Mouse (Mus musculus): Measurements from ENCODE around the gene Sf3a1. TPM values are rescaled to one million over a fixed set of nuclear protein-coding genes. Genes with fewer than 3 reads are reported as not detected.

Sf3a1 gene
- total RNA-seq, 2 experiments from 2014 or later: 61.3 to 65.3 TPM

- intact Hi-C loops (cut with DNase I): loop anchor here (10.0 kb wide), 1 partner anchor 281 kb away; no protein-coding TSS in a partner anchor
- DNase-seq (ENCODE audit: low spot score in 2 of 2): no peak
These were observed 26.7 kb upstream of the Sf3a1 start for GRCm38 (mm10) chr11:4133450-4133849.

- no peak for DNase-seq (ENCODE audit: low spot score in 2 of 2)
- intact Hi-C loops (cut with DNase I): loop anchor here (2.0 to 10.0 kb wide), 2 partner anchors 26 to 280 kb away; partner anchors contain the start of genes Ccdc157 and Sf3a1
These were observed 25.8 kb upstream of the Sf3a1 start for GRCm38 (mm10) chr11:4134400-4134799.

DNA sequence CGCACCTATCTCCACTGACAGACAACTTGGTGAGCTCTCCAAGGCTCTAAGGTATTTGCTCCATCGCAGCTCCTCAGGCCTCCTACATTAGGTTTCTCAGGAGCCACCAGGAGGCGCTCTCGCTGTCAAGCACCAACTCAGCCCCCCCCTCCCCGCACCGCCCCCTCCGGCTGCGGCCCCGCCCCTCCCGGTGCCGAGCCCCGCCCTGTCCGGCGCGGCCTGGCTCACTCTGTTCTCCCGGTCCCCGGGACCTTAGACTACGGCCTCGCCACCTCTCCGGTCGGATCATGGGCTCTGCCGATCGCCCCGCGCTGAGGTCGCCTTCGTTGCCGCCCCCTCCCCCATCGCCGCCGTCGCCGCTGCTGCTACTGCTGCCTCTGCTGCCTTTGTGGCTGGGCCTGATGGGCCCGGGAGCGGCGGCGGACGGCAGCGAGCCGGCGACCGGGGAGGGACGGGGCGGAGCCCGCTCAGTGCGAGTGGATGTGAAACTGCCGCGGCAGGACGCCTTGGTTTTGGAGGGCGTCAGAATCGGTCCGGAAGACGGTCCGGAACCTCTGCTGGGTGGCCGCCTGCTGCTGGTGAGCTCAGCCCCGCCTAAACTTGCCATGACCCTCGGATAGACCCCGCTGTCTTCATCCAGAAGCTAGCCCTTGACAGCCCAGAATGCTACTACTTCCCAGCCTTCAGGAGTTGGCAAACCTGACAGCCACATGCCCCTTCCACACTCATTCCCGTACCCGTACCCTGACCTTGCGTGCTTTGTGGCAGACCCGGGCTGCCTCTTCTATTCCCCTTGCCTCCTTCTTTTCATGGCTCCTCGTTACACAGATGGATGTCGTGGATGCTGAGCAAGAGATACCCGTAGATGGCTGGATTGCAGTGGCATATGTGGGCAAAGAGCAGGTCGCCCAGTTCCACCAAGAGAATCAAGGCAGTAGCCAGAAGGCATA, 24.9 kb upstream of the Sf3a1 start, which contains the start of gene Rnf215:
Rnf215 (plus strand) TSS at position 217 of the 950 bp plus-strand sequence.
- DNase-seq (ENCODE audit: low spot score in 2 of 2): peak; percentile 88
- intact Hi-C loops (cut with DNase I): loop anchor here (1.0 to 10.0 kb wide), 4 partner anchors 26 to 280 kb away; partner anchors contain the start of genes Ccdc157 and Sf3a1

DNA sequence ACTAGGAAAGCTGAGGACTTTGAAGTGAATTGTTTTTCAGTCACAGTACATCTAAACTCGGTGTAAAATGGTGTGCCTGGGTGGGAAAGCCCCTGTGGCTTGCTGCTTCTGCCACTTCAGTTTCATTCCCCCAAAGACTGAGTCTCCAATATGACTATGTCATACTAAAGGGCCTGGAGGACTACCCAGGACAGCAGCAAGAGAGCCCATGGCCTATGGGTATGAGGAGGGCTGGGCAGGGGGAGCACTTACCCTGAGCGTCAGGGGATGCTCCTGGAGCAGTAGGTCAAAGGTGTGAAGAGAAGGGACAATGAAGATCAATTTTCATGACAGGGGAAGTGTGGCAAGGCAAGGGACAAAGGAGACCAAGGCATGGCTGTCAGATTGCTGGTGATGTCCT, 21.2 kb upstream of the Sf3a1 start:
- DNase-seq (ENCODE audit: low spot score in 2 of 2): no peak
- intact Hi-C loops (cut with DNase I): loop anchor here (5.0 to 10.0 kb wide), 2 partner anchors 43 to 276 kb away; no protein-coding TSS in a partner anchor

DNA sequence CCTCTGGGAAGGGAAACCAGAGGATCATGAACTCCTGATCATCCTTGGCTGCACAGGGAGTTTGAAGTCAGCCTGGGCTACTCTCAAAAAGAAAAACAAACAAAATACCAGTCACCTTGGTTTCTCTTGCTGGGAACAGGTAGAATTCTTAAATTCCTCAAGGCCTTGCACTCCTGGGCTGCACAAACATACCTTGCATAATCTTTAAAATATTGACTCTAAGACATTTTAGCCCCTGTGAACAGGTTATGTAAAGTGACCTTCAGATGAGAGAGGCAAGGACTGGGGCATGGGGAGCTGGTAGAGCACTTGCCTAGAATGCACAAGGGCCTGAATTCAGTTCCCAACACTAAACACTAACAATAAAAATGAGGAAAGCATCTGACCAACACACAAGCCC, 18.6 kb upstream of the Sf3a1 start:
- intact Hi-C loops (cut with DNase I): no loop called here
- no peak for DNase-seq (ENCODE audit: low spot score in 2 of 2)

DNA sequence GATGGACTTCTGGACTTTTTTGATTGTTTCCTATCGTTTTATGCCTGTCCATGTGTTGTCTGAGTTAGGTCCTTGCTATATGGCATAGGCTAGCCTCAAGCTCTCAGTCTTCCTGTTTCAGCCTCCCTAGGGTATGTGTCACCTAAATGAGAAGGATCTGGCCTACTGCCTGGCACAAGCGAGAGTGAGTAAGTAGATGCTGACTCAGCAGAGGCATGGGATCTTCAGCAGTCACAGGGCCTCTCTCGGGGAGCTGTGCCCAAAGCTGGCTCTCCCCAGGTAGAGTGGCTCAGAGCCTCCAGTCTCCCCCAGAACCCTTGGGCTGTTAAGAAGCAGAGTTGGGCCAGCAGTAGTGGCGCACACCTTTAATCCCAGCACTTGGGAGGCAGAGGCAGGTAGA, 17.8 kb upstream of the Sf3a1 start:
- DNase-seq (ENCODE audit: low spot score in 2 of 2): no peak
- intact Hi-C loops (cut with DNase I): no loop called here

GRCm38 (mm10) chr11:4143281-4144062, 16.7 kb upstream of the Sf3a1 start:
- intact Hi-C loops (cut with DNase I): no loop called here
- DNase-seq (ENCODE audit: low spot score in 2 of 2): no peak

DNA sequence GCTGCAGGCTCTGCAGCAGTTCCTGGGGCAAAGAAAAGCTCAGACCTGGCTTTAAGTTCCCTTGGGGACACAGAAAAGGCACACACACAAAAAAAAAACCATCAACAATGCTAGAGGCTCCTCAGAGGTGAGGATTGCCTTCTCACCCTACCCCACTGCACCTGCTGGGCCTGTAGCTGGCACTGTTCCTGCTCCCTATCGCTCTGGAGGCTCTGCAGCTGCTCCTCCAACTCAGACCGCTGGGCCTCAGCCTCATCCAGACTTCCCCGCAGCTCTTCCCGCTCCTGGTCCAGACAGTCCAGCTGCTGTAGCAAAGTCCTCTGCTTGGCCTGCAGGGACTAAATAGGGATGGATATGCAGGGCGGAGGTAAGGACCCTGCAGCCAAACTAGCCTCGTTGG, 13.8 kb upstream of the Sf3a1 start:
- intact Hi-C loops (cut with DNase I): no loop called here
- no peak for DNase-seq (ENCODE audit: low spot score in 2 of 2)

DNA sequence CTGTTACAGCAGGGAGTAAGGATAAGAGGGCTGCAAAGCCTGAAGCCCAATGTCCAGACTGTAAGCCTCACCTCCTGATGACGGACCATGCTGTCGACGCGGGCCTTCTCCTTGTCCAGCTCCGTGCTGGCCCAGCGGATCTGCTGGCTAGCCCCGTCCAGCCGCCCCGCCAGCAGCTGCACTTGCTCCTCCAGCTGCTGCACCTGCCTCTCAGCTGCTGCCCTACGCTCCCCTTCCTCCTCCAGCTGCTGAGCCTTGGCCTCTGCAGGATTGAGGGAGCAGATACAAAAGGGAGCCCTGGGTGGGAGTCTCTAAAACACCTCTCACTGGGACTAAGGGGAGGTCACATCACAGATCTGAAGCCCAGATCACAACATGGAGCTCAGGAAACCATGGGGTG, 13.1 kb upstream of the Sf3a1 start:
- DNase-seq (ENCODE audit: low spot score in 2 of 2): no peak
- intact Hi-C loops (cut with DNase I): no loop called here

DNA sequence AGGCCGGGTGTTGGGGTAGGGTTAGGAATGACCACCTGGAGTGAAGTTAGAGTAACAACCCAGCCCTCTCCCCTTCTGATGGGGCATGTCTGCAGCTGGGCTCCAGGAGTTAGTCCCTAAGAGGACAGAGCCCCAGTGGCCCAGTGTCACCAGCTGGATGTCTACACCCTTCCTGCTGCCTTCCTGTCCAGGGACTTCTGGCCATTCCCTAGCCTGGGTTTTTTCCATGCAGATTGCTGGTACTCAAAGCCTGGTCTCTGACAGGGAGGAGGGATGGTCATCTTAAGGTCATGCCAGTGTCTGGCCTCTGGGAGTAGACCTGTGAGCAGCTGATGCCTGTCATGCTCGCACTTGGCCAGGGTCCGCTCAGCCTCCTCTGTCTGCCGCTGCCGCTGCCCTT, 12.0 kb upstream of the Sf3a1 start:
- intact Hi-C loops (cut with DNase I): no loop called here
- no peak for DNase-seq (ENCODE audit: low spot score in 2 of 2)

DNA sequence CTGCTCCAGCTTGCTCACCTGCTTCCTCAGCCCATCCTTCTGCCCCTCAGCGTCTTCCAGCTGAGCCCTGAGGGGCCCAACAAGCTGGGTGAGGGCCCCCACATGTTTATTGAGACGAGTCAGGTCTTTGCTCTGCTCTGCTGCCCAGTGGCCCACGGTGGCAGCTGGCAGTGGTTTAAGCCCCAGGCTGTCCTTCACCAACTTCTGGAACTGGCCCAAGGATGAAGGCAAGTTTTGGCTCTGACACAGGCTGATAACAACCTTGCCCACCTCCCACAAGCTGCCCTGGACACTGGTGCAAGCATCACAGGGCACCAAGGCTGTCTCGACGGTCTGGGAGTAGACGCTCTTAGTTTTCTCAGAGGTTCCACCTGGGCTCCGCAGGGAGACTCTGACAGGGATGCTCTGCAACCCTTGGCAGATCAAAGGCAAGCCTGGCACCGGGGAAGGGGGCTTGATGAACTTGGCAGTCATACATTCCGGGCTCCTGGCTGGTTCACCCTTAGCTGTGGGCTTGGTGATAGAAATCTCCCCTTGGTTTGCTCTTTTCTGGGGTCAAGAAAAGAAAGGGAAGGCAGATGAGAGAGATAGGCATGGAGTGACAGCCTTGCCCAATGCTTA, 11.5 kb upstream of the Sf3a1 start:
- no peak for DNase-seq (ENCODE audit: low spot score in 2 of 2)
- intact Hi-C loops (cut with DNase I): no loop called here

GRCm38 (mm10) chr11:4149886-4150285, 10.3 kb upstream of the Sf3a1 start:
- intact Hi-C loops (cut with DNase I): no loop called here
- DNase-seq (ENCODE audit: low spot score in 2 of 2): no peak

- intact Hi-C loops (cut with DNase I): no loop called here
- DNase-seq (ENCODE audit: low spot score in 2 of 2): no peak
These were observed 6.5 kb upstream of the Sf3a1 start for GRCm38 (mm10) chr11:4153694-4154093.

DNA sequence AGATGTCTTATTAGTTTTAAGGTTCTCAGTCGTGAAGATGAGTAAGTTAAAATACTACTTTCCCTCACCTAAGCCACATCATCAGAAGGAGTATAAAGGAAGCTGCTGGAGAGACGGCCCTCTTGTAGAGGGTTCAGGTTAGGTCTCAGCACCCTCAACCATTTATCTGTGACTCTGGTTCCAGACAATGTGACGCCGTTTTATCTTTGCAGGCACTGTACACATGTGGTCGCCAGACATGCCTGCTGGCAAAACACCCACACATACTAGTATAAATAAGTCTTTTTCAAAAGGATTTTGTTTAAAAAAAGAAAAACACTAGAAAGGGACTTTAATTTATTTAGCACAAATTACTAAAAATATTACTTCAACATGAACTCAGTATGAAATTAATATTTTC, 4.5 kb upstream of the Sf3a1 start:
- DNase-seq (ENCODE audit: low spot score in 2 of 2): no peak
- intact Hi-C loops (cut with DNase I): no loop called here

GRCm38 (mm10) chr11:4158676-4159075, 1.5 kb upstream of the Sf3a1 start:
- intact Hi-C loops (cut with DNase I): no loop called here
- no peak for DNase-seq (ENCODE audit: low spot score in 2 of 2)

DNA sequence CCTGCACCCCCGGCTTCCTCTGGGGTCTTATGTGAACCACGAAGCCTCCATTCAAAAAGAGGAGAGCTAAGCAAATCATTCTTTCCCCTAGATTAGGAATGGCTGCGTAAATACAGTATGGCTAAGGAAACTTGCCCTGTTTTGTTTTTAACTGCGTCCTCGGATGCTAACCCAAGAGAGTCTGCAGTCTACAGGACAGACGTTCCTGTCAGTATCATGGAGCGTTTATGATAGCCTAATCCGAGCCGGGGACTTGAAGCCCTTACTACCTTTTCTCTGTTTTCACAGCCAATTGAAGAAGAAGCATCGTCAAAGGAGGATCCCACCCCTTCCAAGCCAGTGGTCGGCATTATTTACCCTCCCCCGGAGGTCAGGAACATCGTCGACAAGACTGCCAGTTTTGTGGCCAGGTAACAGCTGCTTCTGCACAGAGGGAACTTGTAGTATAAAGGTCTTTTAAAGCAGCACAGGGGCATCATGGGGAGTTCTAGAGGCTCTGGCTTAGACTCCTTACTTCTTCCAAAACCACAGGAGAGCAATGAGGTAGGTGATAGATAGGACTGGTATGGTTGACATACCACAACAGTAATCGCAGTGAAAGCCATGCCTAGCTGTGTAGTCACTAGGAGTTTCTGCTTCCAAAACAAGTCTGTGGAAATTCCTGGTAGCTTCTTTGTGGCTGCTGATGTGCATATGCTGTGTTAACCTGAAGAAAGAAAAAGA, 769 bp downstream of the Sf3a1 start:
- intact Hi-C loops (cut with DNase I): loop anchor here (2.0 kb wide), 1 partner anchor 26 kb away; the partner anchor contains the start of gene Rnf215
- no peak for DNase-seq (ENCODE audit: low spot score in 2 of 2)

GRCm38 (mm10) chr11:4164701-4165100, 4.6 kb downstream of the Sf3a1 start:
- DNase-seq (ENCODE audit: low spot score in 2 of 2): no peak
- intact Hi-C loops (cut with DNase I): no loop called here

DNA sequence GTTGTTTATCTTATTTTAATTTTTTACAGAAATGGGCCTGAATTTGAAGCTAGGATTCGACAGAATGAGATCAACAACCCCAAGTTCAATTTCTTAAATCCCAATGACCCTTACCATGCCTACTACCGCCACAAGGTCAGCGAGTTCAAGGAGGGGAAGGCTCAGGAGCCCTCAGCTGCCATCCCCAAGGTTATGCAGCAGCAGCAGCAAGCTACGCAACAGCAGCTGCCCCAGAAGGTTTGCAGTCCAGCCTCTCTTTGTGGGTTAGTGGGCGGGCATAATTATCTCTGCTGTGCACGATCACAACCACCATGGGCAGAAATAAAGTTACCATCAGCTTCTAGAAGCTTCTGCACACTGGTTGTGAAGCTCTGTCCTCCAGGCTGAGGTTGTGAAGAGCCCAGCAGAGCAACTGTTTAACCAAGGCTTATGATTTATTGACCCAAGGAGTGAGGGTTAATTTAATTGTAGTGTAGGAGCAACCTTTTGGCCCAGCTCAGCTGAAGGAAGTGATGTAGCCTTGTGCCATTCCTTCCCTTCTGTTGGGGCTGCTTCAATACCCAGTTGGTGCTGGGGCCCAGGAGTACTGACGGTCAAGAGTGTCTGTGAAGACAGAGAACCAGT, 6.4 kb downstream of the Sf3a1 start:
- intact Hi-C loops (cut with DNase I): no loop called here
- no peak for DNase-seq (ENCODE audit: low spot score in 2 of 2)

DNA sequence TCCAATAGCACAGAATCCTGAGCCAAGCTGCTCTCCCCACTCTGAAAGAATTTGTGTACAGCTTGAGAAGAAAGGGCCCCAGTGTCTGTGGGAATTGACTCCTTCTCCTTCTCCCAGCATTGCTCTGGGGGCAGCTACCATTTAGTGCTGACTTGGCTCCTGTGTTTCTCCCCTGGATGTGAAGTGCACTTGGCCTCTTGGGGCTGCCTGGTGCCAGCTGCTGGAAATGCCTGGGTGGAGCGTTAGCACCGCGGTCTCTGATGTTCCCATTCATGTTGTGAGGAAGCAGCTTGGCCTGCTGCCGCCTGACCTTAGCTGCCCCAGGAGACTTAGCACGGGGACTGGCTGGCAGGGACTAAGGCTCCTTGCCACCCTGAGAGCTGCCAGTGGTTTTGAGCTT, 14.4 kb downstream of the Sf3a1 start:
- intact Hi-C loops (cut with DNase I): no loop called here
- peak; percentile 34 to 53 for DNase-seq (ENCODE audit: low spot score in 2 of 2)
